Mouse (Mus musculus): ENCODE measurements around the gene Nhsl1.
A peak's percentile ranks its signal among the peaks of the same experiment; 100 is the strongest.

Gene Nhsl1

DNA sequence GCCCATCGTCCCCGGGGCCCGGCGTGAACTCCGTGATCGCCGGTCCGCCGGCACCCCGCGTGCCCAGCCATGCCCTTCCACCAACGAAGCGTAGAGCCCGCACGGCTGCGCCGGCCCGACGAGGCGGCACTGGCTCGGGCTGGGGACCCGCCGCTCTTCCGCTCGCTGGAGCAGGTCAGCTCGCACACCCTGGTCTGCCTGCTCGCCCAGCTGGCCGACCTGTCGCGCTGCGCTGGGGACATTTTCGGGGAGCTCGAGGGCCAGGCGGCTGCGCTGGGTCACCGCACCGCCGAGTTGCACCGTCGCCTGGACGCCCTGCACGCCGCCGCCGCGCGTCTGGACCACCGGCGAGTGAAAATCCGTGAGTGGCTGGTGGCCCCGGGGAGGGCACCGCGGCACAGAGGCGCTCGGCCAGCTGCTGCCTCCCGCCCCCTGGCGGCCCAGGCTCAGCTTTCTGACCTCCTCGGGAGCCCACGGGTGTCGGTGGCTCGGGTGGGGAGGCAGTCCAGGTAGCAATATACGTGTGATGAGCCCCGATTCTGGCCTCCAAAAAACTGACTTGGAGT, at the start of gene Nhsl1:
Nhsl1 (plus strand) TSS at position 70 of the 566 bp plus-strand sequence.
- peak; percentile 23 for DNase-seq

DNA sequence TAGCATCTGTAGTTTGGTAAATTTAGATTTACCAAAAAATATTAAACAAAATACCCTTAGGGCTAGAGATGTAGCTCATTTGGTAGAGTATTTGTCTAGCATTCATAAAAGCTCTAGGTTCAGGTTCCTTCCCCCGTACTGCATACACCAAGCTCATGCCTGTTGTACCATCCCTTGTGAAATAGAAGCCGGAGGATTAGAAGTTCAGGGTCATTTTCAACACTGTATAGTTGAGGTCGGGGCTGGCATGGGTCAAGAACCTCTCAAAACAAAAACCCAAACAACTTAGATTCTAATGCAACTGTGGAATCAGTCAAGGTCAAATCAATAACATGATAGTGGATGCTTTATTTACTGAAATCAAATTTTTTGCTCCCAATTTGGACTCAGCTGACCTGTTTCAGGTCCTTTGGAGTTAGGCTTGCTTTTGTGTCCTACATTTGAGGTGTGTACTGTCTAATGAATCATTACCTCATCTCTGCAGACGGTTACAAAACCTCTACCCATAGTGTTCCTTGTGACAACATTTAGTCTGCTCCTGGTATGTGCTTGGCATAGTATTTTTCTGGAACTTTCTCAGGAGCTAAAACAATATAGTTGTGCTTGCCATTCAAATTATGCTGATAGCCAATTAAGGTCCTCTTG, 42.6 kb upstream of the Nhsl1 start:
- DNase-seq: no peak

GRCm38 (mm10) chr10:18283991-18284390, 34.8 kb upstream of the Nhsl1 start:
- no peak for DNase-seq

DNA sequence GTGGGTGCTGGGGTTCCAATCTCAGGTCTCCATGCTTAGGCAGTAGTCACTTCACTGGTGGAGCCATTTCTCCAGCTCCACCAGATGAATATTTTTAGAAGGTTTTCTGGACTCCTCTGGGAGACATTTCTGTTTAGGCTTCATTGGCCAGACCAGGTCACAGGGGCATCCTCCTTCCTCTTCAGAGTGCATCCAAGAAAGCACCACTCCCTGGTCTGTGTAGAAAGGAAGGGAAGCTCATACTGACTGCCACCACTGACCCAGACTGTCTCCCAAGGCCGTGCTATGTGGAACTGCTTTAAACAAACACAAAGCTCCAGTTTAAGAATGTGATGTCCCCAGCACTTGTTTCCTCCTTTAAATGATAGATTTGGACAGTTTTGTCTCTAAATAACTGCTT, 29.3 kb upstream of the Nhsl1 start:
- DNase-seq: no peak

DNA sequence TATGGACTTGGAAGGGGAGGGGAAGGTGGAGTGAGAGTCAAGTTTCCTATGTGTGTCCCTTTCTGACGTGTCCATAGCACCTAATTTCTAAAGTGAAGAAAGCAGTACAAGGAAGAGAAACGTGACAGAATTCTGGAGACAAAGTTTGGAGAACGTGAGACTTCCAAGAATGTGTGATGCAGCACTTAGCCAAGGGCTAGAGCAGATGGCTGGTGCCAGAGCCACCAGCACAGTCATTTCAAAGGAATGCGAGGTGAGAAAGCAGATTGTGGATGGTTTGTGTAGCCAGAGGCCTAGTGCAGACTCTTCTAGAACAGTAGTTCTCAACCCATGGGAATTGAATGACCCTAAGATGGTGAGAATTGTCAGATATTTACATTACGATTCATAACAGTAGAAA, 13.7 kb upstream of the Nhsl1 start:
- no peak for DNase-seq

GRCm38 (mm10) chr10:18315071-18315470, 3.7 kb upstream of the Nhsl1 start:
- DNase-seq: no peak

GRCm38 (mm10) chr10:18317521-18317920, 1.3 kb upstream of the Nhsl1 start:
- no peak for DNase-seq

GRCm38 (mm10) chr10:18317961-18318915, 547 bp upstream of the Nhsl1 start:
- DNase-seq: peak; percentile 49

DNA sequence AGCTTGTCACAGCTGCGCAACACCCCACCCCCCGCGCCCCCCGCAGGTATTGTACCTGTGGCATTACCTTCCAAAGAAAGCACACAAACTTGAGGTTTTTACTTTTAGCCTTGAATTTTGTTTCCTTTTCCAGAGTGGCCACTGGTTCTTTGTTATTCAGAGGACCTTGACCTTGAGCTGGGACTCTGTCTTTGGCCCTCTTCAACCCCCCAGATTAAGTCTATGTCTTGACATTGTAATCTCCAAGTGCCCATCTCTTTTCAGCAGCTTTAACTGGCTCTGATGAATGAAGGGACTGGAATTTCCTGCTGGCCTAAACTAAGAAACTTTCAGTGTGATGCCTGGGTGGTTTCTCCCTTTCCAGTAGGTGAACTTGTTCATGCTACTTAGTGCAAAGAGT, 906 bp downstream of the Nhsl1 start:
- no peak for DNase-seq

GRCm38 (mm10) chr10:18321861-18322260, 3.1 kb downstream of the Nhsl1 start:
- DNase-seq: no peak

DNA sequence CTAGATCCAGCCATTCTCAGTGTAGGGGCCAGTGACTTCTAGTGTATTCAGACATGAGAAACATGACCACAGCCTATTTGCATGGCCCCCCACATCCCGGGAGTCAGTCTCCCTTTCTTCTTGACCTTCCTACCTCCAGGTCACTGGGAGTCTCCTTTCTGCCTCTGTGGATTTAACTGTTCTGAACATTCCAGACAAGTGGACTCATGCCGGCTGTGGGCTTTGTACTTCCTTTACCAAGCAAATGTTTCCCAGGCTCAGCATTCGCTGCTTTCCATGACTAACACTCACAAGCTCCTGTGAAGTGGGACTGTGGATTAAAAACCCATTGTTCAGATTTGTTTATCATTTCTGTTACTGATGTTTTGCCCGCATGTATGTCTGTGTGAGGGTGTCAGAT, 4.9 kb downstream of the Nhsl1 start:
- no peak for DNase-seq

GRCm38 (mm10) chr10:18328331-18328908, 9.6 kb downstream of the Nhsl1 start:
- DNase-seq: no peak

DNA sequence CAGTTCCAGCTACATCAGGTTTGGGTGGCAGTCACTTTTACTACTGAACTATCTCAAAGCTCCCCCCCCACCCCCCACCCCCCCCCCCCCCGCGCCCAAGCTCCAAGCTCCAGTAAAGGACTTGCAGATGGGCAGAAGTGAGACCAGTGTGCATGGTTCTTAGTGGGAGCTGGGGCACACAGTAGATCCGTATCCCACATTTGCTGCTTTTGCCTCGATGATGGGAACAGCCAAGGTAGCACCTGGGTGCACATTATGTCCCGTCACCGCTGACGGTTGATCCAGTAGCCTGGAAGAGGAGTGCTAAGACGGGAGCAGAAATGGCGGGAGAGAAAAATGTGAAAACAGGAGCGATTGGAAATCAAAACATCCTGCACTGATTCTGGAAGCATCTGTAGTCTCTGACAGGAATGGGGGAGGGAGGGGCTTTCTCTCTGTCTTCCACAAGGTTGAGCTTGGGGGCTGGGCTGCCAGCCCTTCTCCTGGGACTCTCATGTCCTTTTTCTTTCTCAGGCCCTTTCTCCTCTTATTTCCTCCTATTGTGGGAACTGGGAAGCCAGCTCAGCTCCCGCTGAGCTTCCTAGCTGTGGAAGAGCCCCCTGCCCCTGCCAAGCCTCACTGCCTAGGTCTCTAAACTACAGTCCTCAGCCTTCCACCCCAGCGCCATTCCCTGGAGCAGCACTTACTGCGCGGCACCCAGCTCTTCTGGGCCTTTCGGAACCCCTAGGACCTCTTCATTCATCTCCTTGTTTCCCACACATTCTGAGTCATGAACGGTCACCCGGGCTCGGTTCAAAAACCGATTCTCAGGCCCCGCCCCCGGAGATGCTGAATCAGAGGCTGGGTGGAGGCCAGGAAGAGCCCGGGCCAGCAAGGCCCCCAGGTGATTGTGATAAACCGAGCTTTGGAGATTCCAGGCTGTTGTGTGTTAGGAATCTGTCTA, 10.6 kb downstream of the Nhsl1 start:
- DNase-seq: no peak

DNA sequence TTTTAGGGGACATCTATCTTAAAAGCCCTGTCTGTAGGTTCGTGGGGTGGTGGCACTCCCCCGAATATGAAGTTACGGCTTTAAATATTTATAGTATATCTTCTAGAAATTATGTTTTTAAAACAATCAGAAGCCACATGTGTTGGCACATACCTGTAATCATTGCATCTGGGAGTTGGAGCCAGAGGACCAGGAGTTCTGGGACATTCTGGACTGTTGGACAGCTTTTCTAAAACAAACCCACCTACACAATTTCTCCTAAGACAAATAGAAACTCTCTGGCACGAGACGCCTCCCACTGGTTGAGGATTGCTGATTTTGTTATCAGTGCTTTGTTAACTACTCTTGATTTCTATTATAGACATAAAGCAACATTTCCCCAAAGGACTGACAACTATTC, 11.7 kb downstream of the Nhsl1 start:
- DNase-seq: no peak

DNA sequence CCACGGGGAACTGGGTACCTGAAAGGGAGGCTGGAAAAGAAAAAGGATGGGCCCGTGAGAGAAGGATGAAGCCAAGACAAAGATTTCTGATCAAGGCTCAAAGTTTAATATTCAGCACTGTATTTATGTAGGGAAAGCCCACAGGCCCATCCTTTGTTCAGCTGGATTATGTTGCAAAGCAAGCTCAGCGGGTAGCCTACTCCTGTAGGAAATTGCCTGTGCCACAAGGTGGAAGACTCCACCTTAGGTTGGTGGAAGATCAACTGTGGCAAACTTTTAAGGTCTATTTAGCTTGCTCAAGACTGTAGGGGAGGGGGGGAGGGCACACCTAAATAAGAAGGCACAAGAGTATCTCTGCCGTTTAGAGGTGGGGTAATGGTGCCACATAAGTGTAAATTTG, 14.8 kb downstream of the Nhsl1 start:
- DNase-seq: no peak

DNA sequence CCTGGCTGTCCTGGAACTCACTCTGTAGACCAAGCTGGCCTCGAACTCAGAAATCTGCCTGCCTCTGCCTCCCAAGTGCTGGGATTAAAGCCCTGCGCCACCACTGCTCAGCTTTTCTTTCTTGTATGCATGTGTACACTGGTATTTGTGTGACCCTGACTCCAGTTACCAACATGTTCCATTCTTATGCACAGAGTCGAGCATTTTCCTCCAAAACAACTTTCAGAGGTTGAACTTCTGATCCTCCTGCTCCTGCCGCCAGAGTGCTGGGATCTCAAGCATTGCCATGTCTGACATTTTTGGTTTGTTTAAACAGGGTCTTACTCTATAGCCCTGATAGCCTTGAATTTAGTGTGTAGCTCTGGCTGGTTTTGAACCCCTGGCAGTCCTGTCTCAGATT, 15.4 kb downstream of the Nhsl1 start:
- no peak for DNase-seq

DNA sequence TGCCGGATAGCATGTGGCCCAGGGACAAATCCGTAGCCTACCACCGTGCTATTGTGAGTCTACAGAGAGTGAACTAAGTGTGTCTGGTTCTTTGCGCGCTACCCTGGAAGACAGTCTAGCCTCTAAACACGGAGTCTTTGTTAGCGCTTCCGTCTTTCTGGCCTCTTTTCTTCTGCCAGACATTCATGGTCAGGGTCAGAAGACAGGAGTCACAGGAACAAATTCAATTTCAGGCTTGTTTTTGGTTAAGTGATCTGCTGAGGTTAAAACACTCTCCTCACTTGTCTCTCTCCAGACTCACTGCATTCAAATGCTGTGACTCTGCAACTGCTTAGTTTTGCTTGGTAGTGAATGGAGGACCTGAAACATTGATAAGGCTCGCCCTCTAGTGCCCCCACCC, 15.9 kb downstream of the Nhsl1 start:
- no peak for DNase-seq

- no peak for DNase-seq
Measured at GRCm38 (mm10) chr10:18337725-18338124, 18.9 kb downstream of the Nhsl1 start.

DNA sequence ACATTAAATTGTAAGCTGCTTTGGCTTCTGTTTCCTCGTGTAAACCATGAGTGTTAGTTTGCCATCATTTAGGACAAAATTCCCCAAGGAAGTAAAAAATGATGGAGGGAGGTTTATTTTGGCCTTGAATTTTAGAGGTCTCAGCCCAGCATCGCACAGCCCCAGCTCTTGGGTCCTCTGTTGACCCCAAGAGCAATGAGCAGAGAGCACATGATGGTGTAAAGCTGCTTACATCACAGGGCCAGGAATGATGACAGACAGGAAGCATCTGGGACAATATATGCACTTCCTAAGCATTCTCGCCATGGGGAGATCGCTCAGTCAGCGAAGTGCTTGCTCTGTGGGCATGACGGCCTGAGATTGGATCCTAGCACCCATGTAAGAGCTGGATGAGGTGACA, 20.6 kb downstream of the Nhsl1 start:
- DNase-seq: no peak

DNA sequence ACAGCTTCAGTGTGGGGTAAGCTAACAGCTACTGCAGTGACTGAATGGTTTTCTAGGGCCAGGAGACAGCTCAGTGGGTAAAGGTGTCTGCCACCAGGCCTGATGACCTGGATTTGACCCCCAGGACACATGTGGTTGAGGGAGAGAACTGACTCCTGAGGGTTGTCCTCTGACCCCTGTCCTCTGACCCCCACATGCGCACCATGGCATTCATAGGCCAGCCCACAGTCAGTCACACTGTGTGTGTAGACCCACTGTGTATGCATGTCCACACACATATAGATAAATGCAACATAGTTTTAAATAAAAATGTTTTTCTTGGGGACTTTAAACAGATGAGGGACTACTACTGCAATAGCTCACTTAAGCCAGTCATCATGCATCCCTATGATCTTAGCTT, 22.1 kb downstream of the Nhsl1 start:
- DNase-seq: no peak

- no peak for DNase-seq
Measured at GRCm38 (mm10) chr10:18341444-18342196, 22.8 kb downstream of the Nhsl1 start.

DNA sequence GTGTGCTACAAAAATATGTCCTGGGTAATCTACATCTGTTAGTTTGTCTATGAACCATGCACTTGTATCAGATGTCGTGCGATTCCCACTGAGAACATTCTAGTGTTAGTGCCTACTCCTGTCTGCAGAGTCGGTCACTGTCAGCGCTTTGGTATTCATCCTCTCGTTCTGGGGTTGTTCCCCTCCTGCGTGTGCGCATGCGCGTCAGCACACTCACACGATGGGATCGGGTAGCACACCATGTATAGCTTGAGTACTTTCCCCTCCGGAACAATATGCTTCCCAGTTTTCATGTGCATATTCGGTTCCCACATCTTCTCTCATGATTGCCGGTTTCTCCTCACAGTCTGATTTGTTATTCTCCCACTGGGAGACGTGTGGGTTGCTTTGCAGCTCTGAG, 28.4 kb downstream of the Nhsl1 start:
- no peak for DNase-seq

All from right cerebral cortex, postnatal 25 days (tissue).